Mouse (Mus musculus) embryonic fibroblast, embryonic 13.5 days (primary cell): ENCODE data around the gene Ptprd.

Source experiments
- CTCF ChIP-seq: IDR thresholded peaks from 2 replicates; pipeline ENCODE4 v1.5.1; 2011; ENCODE audit warnings: mild to moderate bottlenecking, control low read depth, low read length, moderate library complexity, borderline replicate concordance; ENCODE audit not compliant: insufficient read depth
- POLR2A ChIP-seq: IDR thresholded peaks from 2 replicates; pipeline ENCODE4 v1.6.1; 2011; ENCODE audit warnings: low read depth, mild to moderate bottlenecking, control low read depth, low read length, moderate library complexity

DNA sequence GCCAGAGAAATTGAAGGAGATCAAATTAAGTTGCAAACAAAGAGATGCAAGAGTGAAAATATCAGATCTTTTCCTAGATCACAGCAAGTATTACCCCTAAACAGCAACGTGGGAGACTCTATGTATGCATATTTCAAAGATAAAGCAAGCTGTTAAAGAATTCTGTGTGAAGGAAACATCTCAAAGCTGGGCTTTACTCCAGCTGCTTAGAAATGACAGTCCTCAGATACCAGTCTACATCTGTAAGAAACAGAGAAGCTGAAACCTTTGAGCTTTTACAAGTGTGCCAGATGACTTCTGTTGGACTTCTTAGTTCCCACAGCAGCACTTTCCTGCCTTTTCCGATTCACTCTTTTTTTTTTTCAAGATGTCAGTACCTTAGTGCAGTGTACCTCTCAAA is 2249.9 kb downstream of the Ptprd start:
- no peak for TF ChIP-seq CTCF
- no peak for TF ChIP-seq POLR2A
